Mouse (Mus musculus): ENCODE results near the gene Camk2d. TPM values are rescaled to one million over a fixed set of nuclear protein-coding genes. Genes with fewer than 3 reads are reported as not detected.

Gene Camk2d
- polyA plus RNA-seq (2015; fragmentation: Nextera tagmentation; extraction: Ambion mirVana), result 82.8 and 98.0 TPM in 2 replicates

DNA sequence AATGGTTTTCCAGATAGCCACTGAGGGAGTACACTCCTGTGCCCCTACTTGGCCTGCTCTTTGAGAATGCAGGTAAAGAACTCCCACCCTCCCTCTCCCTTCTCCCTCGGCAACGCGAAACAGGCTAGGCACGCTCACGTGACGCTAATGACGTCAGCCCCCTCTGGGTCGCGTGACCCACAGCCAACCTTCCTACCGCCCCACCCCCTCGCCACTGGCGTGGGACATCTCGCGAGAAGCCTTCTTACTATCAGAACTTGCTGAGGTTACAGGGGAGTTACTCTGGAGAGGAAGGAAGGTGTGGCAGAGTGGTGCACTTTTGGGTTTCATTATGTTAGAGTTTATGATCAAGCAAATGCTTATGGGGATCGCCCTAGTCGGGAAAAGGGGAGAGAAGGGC is at the start of gene Camk2d:
TSS of gene Camk2d (plus strand) at position 217 of the 400 bp plus-strand sequence.

Other genes starting within 250 kb of the Camk2d start
- gene Arsj, start 232.6 kb upstream of the Camk2d start, polyA plus RNA-seq (2015; fragmentation: Nextera tagmentation; extraction: Ambion mirVana), result 5.4 and 5.6 TPM in 2 replicates